Mouse (Mus musculus) lung, postnatal 0 days (tissue): ENCODE data around the gene Garem2. TPM values are rescaled to one million over a fixed set of nuclear protein-coding genes. Genes with fewer than 3 reads are reported as not detected.
"Not testable (repeated sequence)": the region's sequence is repeated elsewhere in the genome, so short reads cannot be mapped to it uniquely, and the experiment has no call there.

Experiments used
- ATAC-seq: fragments of 200-750 bp; cut with Nextera tagmentation; 2 replicates; pipeline ENCODE4 v1.8.0; 2017; ENCODE audit warnings: moderate library complexity
- DNase-seq: peaks from one replicate; pipeline ENCODE4 v3.0.0-alpha.2; 2016; ENCODE audit warnings: low spot score
- H3K27ac ChIP-seq: fragments of 300-500 bp; sonication (generic); 2 replicates; pipeline ENCODE4 v1.5.1; 2014; ENCODE audit warnings: antibody characterized with exemption, mild to moderate bottlenecking, low read length, mixed read lengths
- H3K27me3 ChIP-seq: fragments of 300-500 bp; sonication (generic); replicated peaks from 2 replicates; pipeline ENCODE4 v1.6.1; 2014; ENCODE audit warnings: low read length, mixed read lengths; ENCODE audit not compliant: insufficient read depth
- H3K36me3 ChIP-seq: fragments of 300-500 bp; sonication (generic); 2 replicates; pipeline ENCODE4 v1.6.1; 2014; ENCODE audit warnings: low read length, mixed read lengths; ENCODE audit not compliant: insufficient read depth
- H3K4me1 ChIP-seq: fragments of 300-500 bp; sonication (generic); 2 replicates; pipeline ENCODE4 v1.6.1; 2014; ENCODE audit warnings: antibody characterized with exemption, low read depth, low read length, mixed read lengths; ENCODE audit not compliant: insufficient read depth
- H3K4me2 ChIP-seq: fragments of 300-500 bp; sonication (generic); replicated peaks from 2 replicates; pipeline ENCODE4 v1.6.1; 2014; ENCODE audit warnings: low read depth, mild to moderate bottlenecking, low read length, moderate library complexity, mixed read lengths
- H3K4me3 ChIP-seq: fragments of 300-500 bp; sonication (generic); 2 replicates; pipeline ENCODE4 v1.5.1; 2014; ENCODE audit warnings: low read depth, low read length
- H3K9ac ChIP-seq: fragments of 300-500 bp; sonication (generic); replicated peaks from 2 replicates; pipeline ENCODE4 v1.6.1; 2014; ENCODE audit warnings: low read depth, mild to moderate bottlenecking
- H3K9me3 ChIP-seq: fragments of 300-500 bp; sonication (generic); 2 replicates; pipeline ENCODE4 v1.6.1; 2016; ENCODE audit warnings: low read length, mixed read lengths
- CTCF ChIP-seq: IDR thresholded peaks from 2 replicates; pipeline ENCODE4 v1.5.1; 2016; ENCODE audit warnings: antibody characterized with exemption, mild to moderate bottlenecking
- EP300 ChIP-seq: IDR thresholded peaks from 2 replicates; pipeline ENCODE4 v1.6.1; 2016; ENCODE audit warnings: antibody characterized with exemption, mild to moderate bottlenecking, control low read depth
- WGBS: fragments of 180-500 bp; shearing (Covaris S2); extraction: QIAGEN DNeasy Blood & Tissue Kit; methylation state at CpG from one replicate; pipeline ENCODE4 v1.1.7; 2014; 5-methylcytosine and 5-hydroxymethylcytosine counted together
- polyA plus RNA-seq: library from polyadenylated mRNA; unstranded; fragments of >200 nt; fragmentation: Nextera tagmentation; extraction: Ambion mirVana; gene quantifications from 2 replicates; pipeline ENCODE4 v1.2.1, GENCODE M21; 2015

Gene Garem2
- polyA plus RNA-seq = 0.04 and 0.05 TPM in 2 replicates

GRCm38 (mm10) chr5:30104841-30105667, at the start of gene Garem2:
Gene Garem2, plus strand, starts transcription at chr5:30105161.
- TF ChIP-seq CTCF (no peak), EP300 (no peak)
- no peak within 1 kb of the TSS for H3K9ac ChIP-seq
- H3K4me3 ChIP-seq = peak within 1 kb of the TSS; percentile 35
- 1% methylated on average over 55 of the region's 65 CpGs for WGBS
- DNase-seq (no peak), ATAC-seq (peak; percentile 47; the same call in 1 of the 2 replicates)
- peak within 1 kb of the TSS; percentile 64 for H3K4me2 ChIP-seq
- H3K27me3 ChIP-seq = peaks cover 34% of the 10 kb centered on the region
- peaks cover 6% of the 10 kb centered on the region; the same call in 1 of the 2 replicates for H3K4me1 ChIP-seq
- no peak within 1 kb of the TSS for H3K27ac ChIP-seq
- no peaks in the 10 kb centered on the region for H3K36me3 ChIP-seq
- no peaks in the 10 kb centered on the region for H3K9me3 ChIP-seq

- H3K27ac ChIP-seq = no peak overlapping the region
- no peaks in the 10 kb centered on the region for H3K9me3 ChIP-seq
- TF ChIP-seq CTCF = no peak
- TF ChIP-seq EP300 = no peak
- no peak for DNase-seq
- ATAC-seq = no peak
- H3K36me3 ChIP-seq = peaks cover 4% of the 10 kb centered on the region; the same call in 1 of the 2 replicates
- WGBS = 89% methylated on average over 6 of the region's 6 CpGs
- H3K4me1 ChIP-seq = no peaks in the 10 kb centered on the region
- H3K4me2 ChIP-seq = no peak overlapping the region
- H3K27me3 ChIP-seq = no peaks in the 10 kb centered on the region
- no peak overlapping the region for H3K9ac ChIP-seq
- H3K4me3 ChIP-seq = no peak overlapping the region
Measured at GRCm38 (mm10) chr5:30058216-30058731, 46.7 kb upstream of the Garem2 start.

- 80% methylated on average over 5 of the region's 5 CpGs for WGBS
- not testable (repeated sequence) for H3K36me3 ChIP-seq, H3K4me2 ChIP-seq, H3K27ac ChIP-seq, H3K27me3 ChIP-seq, H3K9me3 ChIP-seq, H3K4me1 ChIP-seq, DNase-seq, ATAC-seq, H3K9ac ChIP-seq, H3K4me3 ChIP-seq
Measured at GRCm38 (mm10) chr5:30059607-30060006, 45.4 kb upstream of the Garem2 start.

GRCm38 (mm10) chr5:30067726-30068125, 37.2 kb upstream of the Garem2 start:
- no peak for TF ChIP-seq EP300
- TF ChIP-seq CTCF = no peak
- no peaks in the 10 kb centered on the region for H3K27me3 ChIP-seq
- no peak overlapping the region for H3K4me2 ChIP-seq
- H3K9ac ChIP-seq = no peak overlapping the region
- DNase-seq (no peak), ATAC-seq (no peak)
- 71% methylated on average over 6 of the region's 6 CpGs for WGBS
- peaks cover 5% of the 10 kb centered on the region; the same call in 1 of the 2 replicates for H3K36me3 ChIP-seq
- H3K4me3 ChIP-seq = no peak overlapping the region
- no peak overlapping the region for H3K27ac ChIP-seq
- H3K4me1 ChIP-seq = no peaks in the 10 kb centered on the region
- H3K9me3 ChIP-seq = no peaks in the 10 kb centered on the region

- ATAC-seq (no peak), DNase-seq (no peak)
- H3K27ac ChIP-seq = no peak overlapping the region
- no peaks in the 10 kb centered on the region for H3K27me3 ChIP-seq
- TF ChIP-seq CTCF = no peak
- no peak for TF ChIP-seq EP300
- no peak overlapping the region for H3K9ac ChIP-seq
- H3K4me2 ChIP-seq = no peak overlapping the region
- 70% methylated on average over 6 of the region's 6 CpGs for WGBS
- no peaks in the 10 kb centered on the region; the same call in 1 of the 2 replicates for H3K4me1 ChIP-seq
- H3K36me3 ChIP-seq = peaks cover 5% of the 10 kb centered on the region; the same call in 1 of the 2 replicates
- no peak overlapping the region for H3K4me3 ChIP-seq
- no peaks in the 10 kb centered on the region for H3K9me3 ChIP-seq
Measured at GRCm38 (mm10) chr5:30071677-30072076, 33.3 kb upstream of the Garem2 start.

- Histone ChIP-seq H3K36me3 (peaks cover 5% of the 10 kb centered on the region; the same call in 1 of the 2 replicates), H3K9me3 (no peaks in the 10 kb centered on the region), H3K4me2 (peak overlapping the region; percentile 86; the same call in 1 of the 2 replicates), H3K27me3 (no peaks in the 10 kb centered on the region), H3K27ac (no peak overlapping the region), H3K4me3 (peak overlapping the region; percentile 63; the same call in 1 of the 2 replicates), H3K4me1 (no peaks in the 10 kb centered on the region; the same call in 1 of the 2 replicates), H3K9ac (0 out of 2 replicates have a peak overlapping the region, but pooled peaks have one; percentile 54)
- ATAC-seq = no peak
- DNase-seq = no peak
- 23% methylated on average over 3 of the region's 3 CpGs for WGBS
- TF ChIP-seq EP300 = no peak
- no peak for TF ChIP-seq CTCF
Measured at GRCm38 (mm10) chr5:30072377-30072776, 32.6 kb upstream of the Garem2 start.
